Mouse (Mus musculus) spleen, adult 2 months (tissue): ENCODE results near the gene Snx29. TPM values are rescaled to one million over a fixed set of nuclear protein-coding genes. Genes with fewer than 3 reads are reported as not detected.

ENCODE experiments used
- DNase-seq, 2 experiments: peaks; one replicate each; pipeline versions ENCODE4 v3.0.0 to v3.0.0-alpha.2; 2012 to 2021; ENCODE audit warnings: low spot score in 2 of 2, low read depth in 1 of 2
- H3K27ac ChIP-seq: fragments of 200-500 bp; 2 replicates; pipeline ENCODE4 v1.5.1; 2012; ENCODE audit warnings: low read length, inconsistent platforms; ENCODE audit not compliant: insufficient read depth
- H3K27me3 ChIP-seq: fragments of 200-500 bp; 2 replicates; pipeline ENCODE4 v1.6.1; 2012; ENCODE audit warnings: mild to moderate bottlenecking, moderate library complexity, low read length, inconsistent platforms; ENCODE audit not compliant: control insufficient read depth, insufficient read depth
- H3K36me3 ChIP-seq: fragments of 200-500 bp; 2 replicates; pipeline ENCODE4 v1.6.1; 2012; ENCODE audit warnings: mild to moderate bottlenecking, low read length, inconsistent platforms; ENCODE audit not compliant: control insufficient read depth, insufficient read depth
- H3K4me1 ChIP-seq: fragments of 200-500 bp; 2 replicates; pipeline ENCODE4 v1.6.1; 2011; ENCODE audit warnings: inconsistent platforms; ENCODE audit not compliant: control insufficient read depth, insufficient read depth, insufficient read length
- H3K4me3 ChIP-seq: fragments of 200-500 bp; 2 replicates; pipeline ENCODE4 v1.5.1; 2011; ENCODE audit warnings: mild to moderate bottlenecking, inconsistent platforms; ENCODE audit not compliant: insufficient read depth, insufficient read length; ENCODE audit errors: extremely low read depth
- CTCF ChIP-seq: fragments of 200-500 bp; IDR thresholded peaks from 2 replicates; pipeline ENCODE4 v1.5.1; 2011; ENCODE audit warnings: mild to moderate bottlenecking, inconsistent platforms; ENCODE audit not compliant: insufficient read depth, insufficient read length, insufficient replicate concordance; ENCODE audit errors: extremely low read depth
- POLR2A ChIP-seq: fragments of 200-500 bp; IDR thresholded peaks from 2 replicates; pipeline ENCODE4 v1.6.1; 2011; ENCODE audit warnings: low read depth, low read length, inconsistent platforms
- WGBS: fragments of 180-500 bp; shearing (Covaris S2); methylation state at CpG from one replicate; pipeline ENCODE4 v1.1.7; 2018; 5-methylcytosine and 5-hydroxymethylcytosine counted together
- polyA plus RNA-seq: library from polyadenylated mRNA; depleted of rRNA; stranded (reverse); fragments of >200 nt; gene quantifications from 2 replicates; pipeline ENCODE4 v1.2.3, GENCODE M21; 2012

The Snx29 gene
- polyA plus RNA-seq, 1 experiment = 13.6 TPM

- 85% methylated on average over 4 of the region's 4 CpGs for WGBS
- no peak for DNase-seq
- Histone ChIP-seq H3K27me3 (no peaks in the 10 kb centered on the region), H3K4me3 (no peak overlapping the region), H3K36me3 (no peaks in the 10 kb centered on the region; the same call in 1 of the 2 replicates), H3K4me1 (peaks cover 34% of the 10 kb centered on the region; the same call in 1 of the 2 replicates), H3K27ac (peak overlapping the region; percentile 29)
- TF ChIP-seq POLR2A (no peak), CTCF (no peak)
Observed at GRCm38 (mm10) chr16:11500061-11500460, 177.4 kb downstream of the Snx29 start.

- H3K27ac ChIP-seq = peak overlapping the region; percentile 65
- peaks cover 28% of the 10 kb centered on the region for H3K4me1 ChIP-seq
- no peaks in the 10 kb centered on the region; the same call in 1 of the 2 replicates for H3K36me3 ChIP-seq
- peak; percentile 24 to 42 for DNase-seq
- 35% methylated on average over 3 of the region's 3 CpGs for WGBS
- no peak overlapping the region for H3K4me3 ChIP-seq
- TF ChIP-seq POLR2A = no peak
- no peak for TF ChIP-seq CTCF
- no peaks in the 10 kb centered on the region for H3K27me3 ChIP-seq
Observed at GRCm38 (mm10) chr16:11501138-11501537, 178.4 kb downstream of the Snx29 start.

DNA sequence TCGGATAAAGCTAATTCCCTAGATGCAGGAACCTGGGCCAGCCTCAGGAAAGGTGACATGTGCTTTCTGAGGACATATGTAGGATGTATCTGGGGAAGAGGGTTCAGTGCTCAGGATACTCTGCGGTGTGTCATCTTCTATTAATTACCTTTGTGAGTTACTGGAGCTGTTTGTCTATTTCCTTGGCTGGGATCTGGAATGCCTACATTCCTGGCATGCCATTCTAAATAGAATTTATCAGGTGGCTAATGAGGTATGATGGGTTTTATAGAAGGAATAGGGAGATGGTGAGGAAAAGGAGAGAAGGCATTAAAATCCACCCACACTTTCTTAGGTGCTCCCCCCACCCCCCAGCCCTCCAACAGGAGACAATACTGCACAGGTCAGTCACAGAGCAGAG is 178.9 kb downstream of the Snx29 start:
- peaks cover 27% of the 10 kb centered on the region for H3K4me1 ChIP-seq

DNA sequence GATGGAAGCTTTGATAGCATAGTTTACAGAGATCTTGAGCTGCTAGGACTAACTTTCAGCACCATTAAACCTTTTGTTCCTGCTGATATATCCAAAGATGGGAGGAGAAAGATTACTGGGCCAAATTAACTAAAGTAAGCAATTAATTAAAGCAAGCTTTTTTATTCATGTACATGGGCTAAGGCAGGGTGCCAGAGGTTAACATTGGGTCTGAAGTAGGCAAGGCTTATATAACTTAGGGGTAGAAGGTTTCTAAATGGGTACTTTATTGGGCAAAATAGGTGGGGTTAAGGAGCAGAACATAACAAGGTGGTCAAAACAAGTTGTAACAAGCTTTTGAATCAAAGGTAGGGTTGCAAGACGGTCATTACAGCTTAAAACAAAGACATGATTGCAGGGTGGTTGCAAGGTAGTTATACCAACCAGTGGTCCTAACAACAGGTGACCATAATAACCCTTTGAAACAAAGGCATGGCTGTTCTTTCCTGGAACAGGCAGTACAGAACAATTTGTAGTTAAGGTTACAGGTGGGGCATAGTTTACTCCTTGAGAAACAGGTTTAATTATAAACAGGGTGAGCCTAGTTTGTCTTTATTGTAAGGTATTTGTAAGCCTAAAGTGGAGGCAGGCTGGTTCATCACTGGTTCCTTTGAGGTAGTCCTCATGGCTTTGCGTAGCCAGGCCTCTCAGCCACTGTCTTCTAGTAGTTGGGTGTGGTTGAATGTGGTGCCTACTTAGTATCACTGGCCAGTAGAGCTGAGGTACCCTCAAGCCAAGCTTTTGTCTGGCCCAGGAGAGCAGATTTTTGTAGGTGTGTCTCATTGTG is 182.2 kb downstream of the Snx29 start:
- H3K27ac ChIP-seq = no peak overlapping the region
- no peaks in the 10 kb centered on the region for H3K27me3 ChIP-seq
- TF ChIP-seq POLR2A (no peak), CTCF (no peak)
- H3K36me3 ChIP-seq = no peaks in the 10 kb centered on the region; the same call in 1 of the 2 replicates
- H3K4me1 ChIP-seq = peaks cover 20% of the 10 kb centered on the region
- no peak overlapping the region for H3K4me3 ChIP-seq
- no peak for DNase-seq
- WGBS = 96% methylated on average over 2 of the region's 2 CpGs

More for the DNA sequence above, 178.9 kb downstream of the Snx29 start:
- Histone ChIP-seq H3K27ac (peak overlapping the region; percentile 65; the same call in 1 of the 2 replicates), H3K27me3 (no peaks in the 10 kb centered on the region), H3K4me3 (no peak overlapping the region), H3K36me3 (no peaks in the 10 kb centered on the region; the same call in 1 of the 2 replicates)
- TF ChIP-seq CTCF (no peak), POLR2A (no peak)
- 89% methylated on average over 2 of the region's 2 CpGs for WGBS
- DNase-seq = no peak

DNA sequence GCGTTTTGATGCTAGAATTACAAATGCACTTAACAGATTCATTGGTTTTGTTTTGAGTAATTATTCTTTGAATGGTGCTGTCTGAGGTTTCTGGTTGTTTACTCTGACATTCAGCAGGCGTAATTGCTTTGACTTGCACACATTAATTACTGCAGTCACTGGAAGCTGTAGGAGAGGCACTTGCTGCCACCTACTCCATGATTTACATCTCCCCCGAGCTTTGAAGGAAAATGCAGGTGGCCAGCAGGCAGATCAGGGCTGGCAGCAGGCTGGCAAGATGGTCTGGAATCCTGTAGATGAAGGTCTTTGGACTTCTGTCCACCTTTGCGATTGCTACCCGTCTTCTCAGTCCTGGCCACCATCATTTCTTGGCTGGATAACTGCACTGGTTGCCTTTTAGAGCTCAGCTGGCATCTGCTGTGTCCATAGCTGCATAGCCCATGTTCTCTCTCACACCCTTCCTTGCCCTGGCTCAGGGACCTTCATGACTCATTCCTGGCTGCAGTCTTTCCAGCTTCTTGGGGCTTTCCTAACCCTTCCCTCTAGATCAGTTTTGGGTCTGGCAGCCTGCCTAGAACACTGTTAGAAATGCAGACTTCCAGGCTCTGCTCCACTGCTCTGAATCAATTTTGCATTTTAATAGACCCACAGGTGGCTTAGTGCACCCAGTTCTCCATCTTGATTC is 182.9 kb downstream of the Snx29 start:
- Histone ChIP-seq H3K4me1 (peaks cover 15% of the 10 kb centered on the region), H3K36me3 (no peaks in the 10 kb centered on the region; the same call in 1 of the 2 replicates), H3K27ac (peak overlapping the region; percentile 5; the same call in 1 of the 2 replicates), H3K4me3 (no peak overlapping the region), H3K27me3 (no peaks in the 10 kb centered on the region)
- TF ChIP-seq CTCF (no peak), POLR2A (no peak)
- WGBS = 82% methylated on average over 5 of the region's 5 CpGs
- no peak for DNase-seq

- Histone ChIP-seq H3K4me3 (no peak overlapping the region), H3K4me1 (peaks cover 5% of the 10 kb centered on the region), H3K27me3 (no peaks in the 10 kb centered on the region), H3K27ac (no peak overlapping the region), H3K36me3 (peaks cover 2% of the 10 kb centered on the region)
- no peak for TF ChIP-seq CTCF
- no peak for TF ChIP-seq POLR2A
- WGBS = 90% methylated on average over 9 of the region's 9 CpGs
- DNase-seq = no peak
Observed at GRCm38 (mm10) chr16:11507188-11507731, 184.6 kb downstream of the Snx29 start.
